Mouse (Mus musculus) thymus, adult 2 months (tissue): Measurements from ENCODE around the gene BC004004.

Source experiments
- CTCF ChIP-seq: fragments of 200-500 bp; IDR thresholded peaks from 2 replicates; pipeline ENCODE4 v1.5.1; 2012; ENCODE audit warnings: mild to moderate bottlenecking, control low read depth, low read length, moderate library complexity, borderline replicate concordance; ENCODE audit not compliant: control insufficient read depth, poor library complexity, insufficient read depth; ENCODE audit errors: extremely low read depth
- POLR2A ChIP-seq: fragments of 200-500 bp; IDR thresholded peaks from 2 replicates; pipeline ENCODE4 v1.6.1; 2012; ENCODE audit warnings: mild to moderate bottlenecking, low read length, control low read depth, moderate library complexity; ENCODE audit not compliant: control insufficient read depth, poor library complexity, insufficient read depth; ENCODE audit errors: extremely low read depth

- no peak for TF ChIP-seq CTCF
- no peak for TF ChIP-seq POLR2A
Observed at GRCm38 (mm10) chr17:29339170-29339768, 70.7 kb downstream of the BC004004 start.
